Mouse (Mus musculus): Measurements from ENCODE around the gene Lrrc4.

- TF ChIP-seq POLR2A (IDR thresholded peaks at IDR 0.05; ENCODE audit: extremely low read depth, insufficient read depth, low read length) (no peak), CTCF (IDR thresholded peaks at IDR 0.05; ENCODE audit: low read depth, low read length) (no peak)
Measured at GRCm38 (mm10) chr6:28729649-28730048, 101.9 kb downstream of the Lrrc4 start.

Measured in liver, adult 2 months (tissue).